Mouse (Mus musculus): Measurements from ENCODE around the gene Ubac2.
"Not testable (repeated sequence)": the region's sequence is repeated elsewhere in the genome, so short reads cannot be mapped to it uniquely, and the experiment has no call there.

Gene Ubac2

DNA sequence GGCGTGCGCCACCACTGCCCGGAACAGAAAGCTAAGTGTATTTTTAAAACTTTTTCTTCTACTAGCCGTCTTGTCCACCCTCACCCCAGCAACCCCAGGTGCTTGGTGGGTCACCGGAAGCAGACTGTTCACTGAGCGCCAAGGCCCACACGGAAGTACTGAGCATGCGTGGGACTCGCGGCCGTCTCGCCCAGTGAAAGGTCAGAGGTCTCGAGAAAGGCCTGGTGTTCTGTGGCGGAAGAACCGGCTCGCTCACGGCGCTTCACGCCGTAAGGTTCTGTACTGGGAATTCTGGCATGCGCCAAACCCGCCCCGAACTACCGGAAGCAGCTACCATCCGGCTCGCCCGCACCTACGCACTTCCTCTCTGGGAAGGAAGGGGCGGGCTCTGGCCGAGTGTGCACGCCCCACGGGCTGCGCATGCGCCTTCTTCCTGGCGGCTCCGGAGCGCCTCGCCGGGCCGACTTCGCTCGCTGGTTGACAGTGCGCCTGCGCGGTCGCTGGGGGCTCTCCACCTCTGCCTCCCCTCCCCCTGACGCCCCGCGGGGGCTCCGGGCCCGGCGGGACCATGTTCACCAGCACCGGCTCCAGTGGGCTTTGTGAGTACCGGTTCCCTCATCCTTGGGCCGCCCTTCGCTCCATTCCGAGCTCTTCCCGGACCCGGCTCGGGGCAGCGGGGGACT lies at the start of gene Ubac2:
Gene Ubac2 (plus strand): TSS at position 445 of the 683 bp plus-strand sequence.
- peak; percentile 97 for DNase-seq (ENCODE audit: low spot score)

DNA sequence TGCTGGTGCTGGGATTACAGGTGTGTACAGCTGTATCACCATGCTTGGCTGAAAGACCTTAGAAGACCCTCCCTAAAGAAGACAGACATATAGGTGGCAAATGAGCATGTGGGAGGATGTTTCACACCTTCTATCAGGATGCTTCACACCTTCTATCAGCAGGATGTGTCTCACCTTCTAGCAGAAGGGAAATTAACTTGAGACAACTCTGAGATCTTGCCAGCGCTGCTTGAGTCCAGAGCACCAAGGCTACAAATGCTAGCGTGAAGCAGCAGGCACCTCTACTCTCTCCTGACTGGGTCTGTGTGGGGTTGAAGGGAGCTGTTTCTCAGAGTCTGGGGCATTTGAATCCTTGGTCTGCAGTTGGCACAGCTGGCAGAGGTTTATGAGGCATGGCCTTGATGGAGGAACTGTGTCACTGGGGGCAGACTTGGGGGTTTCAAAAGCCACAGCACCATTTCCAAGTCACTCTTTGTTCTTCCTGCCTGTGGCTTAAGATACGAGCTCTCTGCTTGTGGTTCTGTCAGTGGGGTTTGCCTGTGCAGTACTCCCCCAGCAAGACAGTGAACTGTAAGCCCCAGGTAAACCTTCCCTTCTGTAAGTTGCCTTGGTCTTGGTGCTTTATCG lies 48.5 kb upstream of the Ubac2 start:
- DNase-seq (ENCODE audit: low spot score) = no peak

DNA sequence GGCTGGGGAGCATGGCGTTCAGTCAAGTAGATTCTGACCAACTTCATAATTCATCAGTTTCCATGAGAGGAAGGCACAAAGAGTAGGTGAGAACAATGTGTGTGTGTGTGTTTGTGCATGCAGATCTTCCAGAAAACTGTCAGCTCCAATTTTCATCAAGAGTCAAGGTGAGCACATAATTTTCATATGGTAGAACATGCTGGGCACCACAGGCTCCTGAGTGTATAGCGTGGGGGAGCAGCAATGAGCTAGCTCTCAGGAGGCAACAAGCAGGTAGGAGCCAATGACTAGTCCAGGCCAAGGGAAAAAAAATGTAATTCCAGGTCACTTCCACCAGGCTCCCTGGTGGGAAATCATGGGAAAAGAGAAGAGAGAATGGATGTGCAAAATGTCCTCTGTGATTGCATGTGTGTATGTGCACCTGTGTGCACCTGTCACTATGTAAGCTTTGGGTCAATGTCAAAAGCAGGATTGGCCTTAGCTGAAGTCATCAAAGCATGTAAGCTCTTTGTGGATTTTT lies 45.4 kb upstream of the Ubac2 start:
- DNase-seq (ENCODE audit: low spot score) = no peak

DNA sequence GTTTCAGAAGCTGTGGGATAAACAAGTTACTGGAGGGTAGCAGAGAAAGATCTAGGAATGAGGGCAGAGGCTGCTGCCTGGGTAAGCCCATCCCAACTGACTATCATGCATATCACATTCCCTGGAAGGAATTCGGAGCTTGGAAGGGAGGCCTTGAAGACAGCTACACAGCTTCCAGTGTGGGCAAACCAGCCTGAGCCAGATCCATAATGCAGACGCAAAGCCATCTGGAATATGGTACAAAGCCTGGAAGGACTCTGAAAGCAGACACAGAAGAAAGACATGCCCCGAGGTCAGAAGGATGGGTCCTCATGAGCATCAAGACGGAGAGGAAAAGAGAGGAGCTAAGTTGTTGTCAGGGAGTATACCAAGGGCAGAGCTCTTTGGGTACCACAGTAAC lies 40.3 kb upstream of the Ubac2 start:
- no peak for DNase-seq (ENCODE audit: low spot score)

DNA sequence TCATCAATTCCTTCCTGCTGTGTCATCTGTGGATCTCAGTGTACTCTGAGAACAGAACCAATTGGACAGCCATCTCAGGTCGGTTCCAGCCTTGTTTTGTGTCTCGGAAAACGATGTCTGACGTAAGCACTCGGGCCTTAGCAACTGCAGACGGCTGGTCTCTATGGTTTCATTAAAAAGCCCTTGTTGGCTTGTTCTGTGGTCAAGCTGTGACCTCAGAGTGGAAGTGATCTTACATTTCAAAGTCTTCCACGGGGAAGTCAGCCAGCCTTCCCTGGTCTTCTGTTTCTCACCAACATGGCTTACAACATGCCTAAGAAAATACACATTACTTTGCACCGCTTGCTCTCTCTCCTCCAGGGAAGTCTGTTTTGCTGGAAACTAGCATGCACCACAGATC lies 38.2 kb upstream of the Ubac2 start:
- DNase-seq (ENCODE audit: low spot score) = no peak

DNA sequence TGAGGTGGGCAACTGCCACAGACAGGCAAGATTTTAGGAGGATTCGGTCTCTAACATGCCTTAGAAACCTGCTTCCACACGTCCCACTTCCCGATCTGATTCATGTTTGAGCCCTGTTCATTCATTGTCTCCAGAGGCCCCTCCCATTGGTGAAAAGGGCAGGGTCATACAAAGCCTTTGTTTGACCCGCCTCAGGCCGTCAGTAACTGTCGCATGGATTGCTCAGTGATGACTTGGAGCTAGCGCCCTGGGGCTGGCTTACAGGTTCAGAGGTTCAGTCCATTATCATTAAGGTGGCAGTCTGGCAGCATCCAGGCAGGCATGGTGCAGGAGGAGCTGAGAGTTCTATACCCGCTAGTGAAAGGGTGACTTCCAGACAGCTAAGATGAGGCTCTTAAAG lies 33.9 kb upstream of the Ubac2 start:
- DNase-seq (ENCODE audit: low spot score) = no peak

DNA sequence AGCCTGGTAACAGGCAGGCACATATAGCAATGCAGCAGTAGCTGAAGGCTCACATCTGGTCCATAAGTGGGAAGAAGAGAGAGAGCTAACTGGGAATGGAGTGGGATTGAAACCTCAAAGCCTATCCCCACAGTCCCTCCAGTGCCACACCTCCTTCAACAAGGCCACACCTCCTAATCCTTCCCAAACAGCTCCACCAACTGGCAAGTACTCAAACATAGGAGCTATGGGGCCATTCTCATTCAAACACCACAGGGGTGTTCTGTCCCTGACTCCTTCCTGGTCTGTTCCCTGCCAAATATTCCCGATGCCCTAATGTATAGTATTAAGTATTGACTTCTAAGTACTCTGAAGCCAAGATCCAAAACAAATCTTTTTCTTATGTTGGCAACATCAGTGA lies 27.2 kb upstream of the Ubac2 start:
- DNase-seq (ENCODE audit: low spot score) = no peak

DNA sequence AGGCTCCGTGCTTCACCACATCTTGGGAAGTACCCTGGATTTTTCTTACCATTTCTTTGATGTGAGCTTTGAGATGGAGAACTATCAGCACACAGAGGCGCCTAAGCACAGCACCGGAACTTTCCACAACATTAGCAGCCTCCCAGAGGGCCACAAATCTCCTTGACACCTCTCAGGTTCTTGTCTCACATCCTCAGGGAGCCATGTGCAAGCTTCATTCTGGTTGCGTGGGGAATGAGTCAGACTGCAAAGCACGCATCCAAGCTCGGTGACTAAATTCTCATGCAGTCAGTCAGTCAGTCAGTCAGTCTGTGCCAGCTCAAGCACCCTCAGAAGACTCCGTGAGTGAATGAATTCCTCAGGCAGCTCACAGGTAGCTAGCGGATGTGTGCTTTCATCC lies 25.9 kb upstream of the Ubac2 start:
- no peak for DNase-seq (ENCODE audit: low spot score)

DNA sequence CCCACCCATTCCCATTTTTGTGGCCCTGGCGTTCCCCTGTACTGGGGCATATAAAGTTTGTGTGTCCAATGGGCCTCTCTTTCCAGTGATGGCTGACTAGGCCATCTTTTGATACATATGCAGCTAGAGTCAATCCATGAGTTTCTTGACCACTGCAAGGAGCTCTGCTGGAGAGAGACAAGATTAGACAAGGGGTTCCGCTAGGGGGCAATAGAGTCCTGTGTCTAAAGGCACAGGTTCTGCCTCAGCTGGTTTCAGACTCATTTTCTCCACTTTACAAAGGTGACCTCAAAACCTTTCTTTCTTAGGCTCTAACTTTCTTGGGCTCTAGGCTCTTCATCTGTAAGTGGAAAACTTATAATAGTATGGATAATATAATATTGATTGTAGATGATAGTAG lies 13.3 kb upstream of the Ubac2 start:
- peak; percentile 29 for DNase-seq (ENCODE audit: low spot score)

DNA sequence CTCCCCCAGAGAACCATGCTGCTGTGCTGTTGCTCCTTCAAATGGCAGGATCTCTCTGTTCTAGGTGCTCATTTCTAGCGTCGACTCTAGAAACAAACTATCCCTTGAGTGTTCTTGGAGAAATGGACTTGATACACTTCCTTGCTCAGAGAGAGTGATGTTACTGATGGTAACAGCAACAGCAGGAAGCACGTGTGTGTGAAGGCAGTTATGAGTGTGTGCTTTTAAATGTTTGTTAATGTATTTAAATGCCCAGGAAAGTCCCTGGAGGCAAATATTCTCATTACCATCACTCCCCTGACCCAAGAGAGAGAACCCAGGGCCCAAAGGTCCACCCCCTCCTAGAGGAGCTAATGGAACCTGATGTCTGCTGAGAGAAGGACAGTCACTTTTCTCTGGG lies 11.8 kb upstream of the Ubac2 start:
- no peak for DNase-seq (ENCODE audit: low spot score)

DNA sequence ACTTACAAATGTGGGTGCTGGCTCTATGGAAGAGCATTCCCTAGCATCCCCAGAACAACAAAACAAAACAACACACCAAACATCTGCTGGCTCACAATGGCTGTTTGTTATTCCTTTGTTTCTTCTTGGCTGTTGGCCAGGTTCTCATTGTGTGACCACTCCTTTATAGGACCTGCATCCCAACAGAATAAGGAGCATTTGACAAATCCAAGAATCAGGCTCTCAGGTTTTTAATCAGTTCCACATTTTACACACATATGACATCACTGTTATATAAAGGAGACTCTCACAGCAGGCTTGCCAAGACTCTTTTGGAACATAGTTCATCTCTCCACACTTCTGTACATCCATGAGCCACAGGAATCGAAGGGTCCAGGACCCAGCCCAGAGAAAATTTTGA lies 9.3 kb upstream of the Ubac2 start:
- DNase-seq (ENCODE audit: low spot score) = no peak

DNA sequence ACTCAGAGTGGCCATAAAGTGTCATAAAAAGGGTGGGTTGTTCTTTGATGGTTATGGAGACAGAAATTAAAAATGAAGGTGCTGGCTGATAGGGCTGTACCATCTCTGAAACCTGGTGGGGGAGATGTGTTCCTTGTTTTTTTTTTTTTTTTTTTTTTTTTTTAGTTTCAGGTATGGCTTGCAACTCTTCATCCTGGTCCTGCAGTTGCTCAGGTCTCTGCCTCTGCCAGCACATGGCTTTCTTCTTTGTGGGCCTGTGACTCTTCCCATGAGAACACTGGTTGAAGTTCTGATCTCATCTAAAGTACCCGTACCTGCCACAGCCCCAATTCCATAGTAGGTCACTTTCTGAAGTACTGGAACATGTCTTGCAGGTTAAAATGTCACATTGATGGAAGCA lies 5.7 kb upstream of the Ubac2 start:
- DNase-seq (ENCODE audit: low spot score) = no peak

DNA sequence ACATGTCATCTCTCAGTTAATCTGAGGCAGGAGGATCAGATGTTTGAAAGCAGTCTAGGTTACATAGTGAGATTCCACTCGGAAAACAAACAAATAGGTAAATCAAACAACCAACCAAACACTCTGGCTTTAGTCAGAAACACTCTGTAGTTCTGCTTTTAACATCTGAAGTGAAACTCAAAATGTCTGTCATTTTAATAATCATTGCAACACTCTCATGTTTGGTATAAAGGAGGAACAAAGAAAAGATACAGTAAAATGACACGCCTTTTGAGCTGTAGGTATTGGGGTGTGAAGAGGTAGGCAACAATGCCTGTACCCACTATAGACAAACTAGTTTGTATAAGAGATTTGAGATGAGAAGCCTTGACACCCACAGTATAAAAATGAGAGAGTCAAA lies 5.2 kb upstream of the Ubac2 start:
- no peak for DNase-seq (ENCODE audit: low spot score)

DNA sequence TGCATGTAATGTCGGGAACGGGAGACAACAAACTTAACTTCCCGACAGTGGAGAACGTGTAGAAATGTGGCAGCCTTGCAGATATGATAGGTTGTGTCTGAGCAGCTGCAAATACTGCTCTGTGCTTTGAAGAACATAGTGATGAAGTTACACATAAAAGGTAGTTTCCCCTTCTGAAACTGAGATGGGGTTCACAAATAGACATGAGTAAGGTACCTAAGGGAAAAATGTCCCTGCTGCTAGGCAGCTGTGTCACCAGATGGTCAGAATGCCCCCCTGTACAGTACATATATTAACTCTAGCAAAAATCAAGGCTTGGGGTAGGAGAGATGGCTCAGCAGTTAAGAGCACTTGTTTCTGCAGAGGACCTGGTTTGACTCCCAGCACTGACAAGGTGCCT lies 4.8 kb upstream of the Ubac2 start:
- no peak for DNase-seq (ENCODE audit: low spot score)

DNA sequence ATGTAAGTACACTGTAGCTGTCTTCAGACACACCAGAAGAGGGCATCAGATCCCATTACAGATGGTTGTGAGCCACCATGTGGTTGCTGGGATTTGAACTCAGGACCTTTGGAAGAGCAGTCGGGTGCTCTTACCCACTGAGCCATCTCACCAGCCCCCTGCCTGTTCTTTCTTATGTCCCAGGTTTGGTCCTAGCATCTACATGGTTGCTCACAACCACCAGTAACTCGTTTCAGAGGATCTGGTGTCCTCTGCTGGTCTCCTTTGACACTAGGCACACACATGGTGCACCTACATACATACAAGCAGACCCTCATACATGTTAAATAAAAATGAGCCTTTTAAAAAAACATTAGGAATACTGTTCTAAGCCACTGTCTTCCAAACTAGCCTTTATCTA lies 2.2 kb upstream of the Ubac2 start:
- not testable (repeated sequence) for DNase-seq (ENCODE audit: low spot score)

DNA sequence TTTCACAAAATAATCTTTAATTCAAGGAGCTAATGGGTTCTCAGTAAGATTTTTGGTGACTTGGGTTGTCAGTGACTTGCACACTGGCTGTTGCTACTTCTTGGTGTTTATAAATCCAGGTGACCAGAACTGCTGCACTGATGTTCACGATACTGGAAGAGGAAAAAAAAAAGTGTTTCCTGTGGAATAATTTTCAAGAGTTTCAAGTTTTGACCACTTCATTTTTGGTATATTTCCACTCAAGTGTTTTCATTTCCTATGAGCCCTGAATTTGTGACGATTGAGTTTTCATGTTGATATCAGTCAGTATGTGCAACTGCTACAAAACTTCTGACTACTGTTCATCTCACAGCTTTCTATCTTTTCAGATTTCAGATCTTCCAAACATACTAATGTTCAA lies 1.6 kb upstream of the Ubac2 start:
- DNase-seq (ENCODE audit: low spot score) = no peak

DNA sequence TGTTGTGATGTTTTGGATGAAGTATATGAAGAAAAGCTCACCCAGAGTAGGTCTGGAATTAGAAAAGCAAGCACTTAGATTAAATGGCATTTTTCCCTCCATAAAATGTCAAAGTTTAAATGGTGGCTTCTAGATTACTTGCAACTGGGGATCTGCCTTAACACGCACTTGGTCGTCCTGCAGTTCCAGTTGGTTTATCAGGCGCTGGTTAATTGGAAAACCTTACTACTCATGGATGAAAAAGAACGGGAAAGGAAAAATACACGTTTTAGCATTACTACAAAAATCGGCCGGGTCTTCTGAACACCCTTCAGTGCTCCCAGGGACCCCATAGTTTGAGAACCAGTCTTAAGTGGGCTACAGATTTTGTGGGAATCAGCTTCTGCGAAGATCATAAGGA lies 780 bp upstream of the Ubac2 start:
- DNase-seq (ENCODE audit: low spot score) = no peak

DNA sequence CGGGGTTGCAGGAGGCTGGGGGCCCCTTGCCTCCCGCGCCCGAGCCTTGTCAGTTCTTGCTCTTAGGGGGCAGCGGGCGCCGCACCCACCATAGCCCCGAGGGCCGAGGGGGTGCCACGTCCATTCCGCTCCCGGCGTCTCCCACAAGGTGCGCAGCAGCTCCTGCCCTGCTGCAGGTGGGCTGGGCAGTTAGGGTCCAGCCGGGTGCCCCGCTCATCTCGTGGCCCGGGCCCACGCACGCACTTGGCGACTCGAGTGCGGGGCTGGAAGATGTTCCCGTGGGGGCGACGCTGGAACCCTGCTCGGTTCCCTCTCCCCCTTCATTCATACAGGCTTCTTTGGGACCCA lies 413 bp downstream of the Ubac2 start:
- no peak for DNase-seq (ENCODE audit: low spot score)

DNA sequence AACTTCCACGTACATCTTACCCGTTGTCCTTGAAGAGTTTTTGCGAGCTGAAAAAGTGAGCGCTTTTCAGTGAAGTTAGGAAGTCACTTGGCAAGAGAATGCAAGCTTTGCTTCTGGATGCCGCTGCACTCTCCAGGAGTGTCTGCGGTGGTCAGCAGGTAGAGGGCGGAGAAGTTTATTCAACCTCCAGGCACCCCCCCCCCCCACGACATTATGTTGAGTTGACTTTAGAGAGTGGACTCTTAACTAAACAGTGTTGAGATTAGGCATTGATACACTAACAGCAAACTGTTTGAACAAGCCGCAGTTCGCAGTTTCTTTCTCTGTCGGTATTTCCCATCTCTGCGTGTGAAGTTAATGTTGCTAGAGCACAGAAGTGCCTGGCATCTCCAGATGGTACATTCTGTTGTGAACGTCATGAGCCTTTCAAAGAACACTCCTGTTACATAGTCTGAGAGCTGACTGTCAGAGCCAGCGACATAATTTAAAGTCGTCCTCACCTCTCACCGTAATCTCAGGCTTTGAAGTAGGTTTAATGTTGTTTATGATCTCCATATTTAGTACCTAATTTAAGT lies 933 bp downstream of the Ubac2 start:
- DNase-seq (ENCODE audit: low spot score) = peak; percentile 74

DNA sequence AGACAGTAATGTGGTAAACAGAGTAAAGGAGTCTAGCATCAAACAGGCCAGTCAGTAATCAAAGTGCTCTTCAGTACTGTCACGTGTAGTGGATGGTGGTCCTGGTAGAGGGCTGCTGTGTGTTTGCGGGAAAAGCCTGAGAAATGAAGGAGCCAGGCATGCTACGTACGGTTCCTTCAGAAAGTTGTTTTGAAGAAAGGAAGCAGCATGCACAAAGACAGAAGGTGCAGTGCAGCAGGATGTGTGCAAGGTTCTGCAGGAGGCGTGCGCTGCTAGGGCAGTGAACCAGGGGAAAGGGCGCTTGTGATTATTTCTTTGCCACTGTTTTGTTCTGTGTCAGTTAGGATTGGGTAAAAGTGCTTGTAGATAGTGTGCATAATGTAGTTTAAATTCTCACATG lies 2.8 kb downstream of the Ubac2 start:
- DNase-seq (ENCODE audit: low spot score) = no peak

DNA sequence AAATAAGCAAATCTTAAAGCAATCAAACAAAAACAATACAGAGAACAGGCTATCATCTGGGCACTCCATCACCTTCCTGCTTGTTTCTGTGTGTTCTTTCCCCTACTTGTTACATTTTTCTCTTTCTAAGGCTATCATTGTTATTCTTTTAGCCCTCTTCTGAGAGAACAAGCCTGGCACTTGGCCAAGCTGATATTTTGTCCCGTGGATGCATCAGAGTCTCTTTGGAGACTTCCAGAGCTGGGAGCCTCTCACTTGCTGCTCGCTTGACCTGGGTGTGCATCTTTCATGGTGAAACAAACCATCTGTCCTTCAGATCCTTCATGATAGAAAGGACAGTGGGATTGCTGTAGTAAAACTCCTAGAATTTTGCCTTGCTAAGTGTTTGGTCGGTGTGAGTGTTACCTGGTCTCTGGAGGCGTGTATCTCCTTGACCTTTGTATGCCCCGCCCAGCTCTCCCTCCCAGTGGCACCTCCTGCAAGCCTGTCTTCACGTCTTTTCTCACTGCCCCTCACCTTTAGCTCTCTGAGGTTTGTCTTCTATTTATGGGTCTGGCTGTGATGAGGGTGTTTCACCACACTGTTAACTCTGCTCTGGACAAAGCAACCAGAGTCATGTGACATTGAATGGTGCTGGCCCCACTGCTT lies 5.9 kb downstream of the Ubac2 start:
- peak; percentile 66 for DNase-seq (ENCODE audit: low spot score)

DNA sequence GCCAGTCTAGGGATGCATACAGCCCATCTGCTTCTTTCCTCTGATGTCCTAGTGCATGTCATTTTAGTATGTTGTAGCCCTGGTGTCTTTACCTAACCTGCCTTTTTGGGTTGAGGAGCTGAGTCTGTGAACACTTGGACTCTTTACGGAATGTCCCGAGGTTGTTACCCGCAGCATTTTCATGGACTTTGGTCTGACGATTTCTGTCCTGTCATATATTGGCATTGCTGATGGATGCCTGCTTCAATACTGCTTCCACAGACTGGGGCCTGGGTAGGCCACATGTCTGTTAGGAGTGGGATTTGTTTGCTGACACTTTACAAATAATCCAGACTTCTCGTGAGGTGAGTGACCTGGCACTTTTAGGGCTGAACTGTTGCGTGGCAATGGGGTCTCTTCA lies 15.3 kb downstream of the Ubac2 start:
- no peak for DNase-seq (ENCODE audit: low spot score)

DNA sequence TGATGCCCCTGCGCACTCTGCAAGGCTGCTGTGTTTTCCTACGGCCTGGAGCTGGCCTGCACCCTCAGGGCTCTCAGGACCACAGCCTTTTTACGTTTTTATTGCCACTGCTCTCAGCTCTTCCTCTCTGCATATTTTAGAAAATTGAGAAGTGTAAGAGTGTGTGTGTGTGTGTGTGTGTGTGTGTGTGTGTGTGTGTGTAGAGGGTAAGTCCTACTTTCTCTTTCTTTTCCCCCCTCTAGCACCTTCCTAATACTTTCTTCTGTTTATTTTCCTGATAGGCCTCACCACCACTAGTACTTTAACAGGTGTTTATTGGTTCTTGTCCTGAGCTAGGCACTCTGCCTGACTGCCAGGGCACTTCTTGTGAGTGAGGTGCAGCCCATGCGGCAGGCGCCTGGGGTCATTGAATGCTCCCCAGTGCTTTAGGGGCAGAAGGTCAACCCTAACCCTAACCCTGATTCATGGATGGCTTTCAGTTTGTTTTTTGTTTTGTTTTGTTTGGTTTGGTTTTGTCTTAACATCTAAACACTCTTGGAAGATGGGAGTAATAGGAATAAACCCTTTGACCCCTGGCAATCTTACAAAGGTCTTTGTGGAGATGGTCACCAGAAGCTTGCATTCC lies 16.2 kb downstream of the Ubac2 start:
- DNase-seq (ENCODE audit: low spot score) = no peak
